Mouse (Mus musculus): ENCODE data around the gene Pde4d.

The Pde4d gene

GRCm38 (mm10) chr13:109169335-109169606 lies 719.5 kb downstream of the Pde4d start:
- intact Hi-C loops (cut with DNase I) = no loop called here

DNA sequence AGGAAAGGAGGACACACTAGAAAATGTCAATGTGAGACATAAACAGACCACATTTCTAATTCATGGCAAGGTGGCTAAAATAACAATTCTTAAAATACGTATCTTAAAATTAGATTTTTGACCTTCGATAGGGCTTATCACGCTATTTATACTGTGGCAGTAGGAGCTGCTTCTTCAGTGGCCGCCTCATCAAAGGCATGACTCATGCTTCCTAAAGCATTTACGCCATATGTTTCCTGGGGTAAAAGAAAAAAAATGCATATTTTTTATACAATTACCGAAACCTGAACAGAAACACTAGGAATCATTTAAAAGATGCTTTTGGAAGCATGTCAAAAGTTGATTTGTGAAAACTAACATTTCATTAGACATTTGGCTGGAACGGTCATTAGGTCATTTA lies 721.9 kb downstream of the Pde4d start:
- intact Hi-C loops (cut with DNase I) = no loop called here

DNA sequence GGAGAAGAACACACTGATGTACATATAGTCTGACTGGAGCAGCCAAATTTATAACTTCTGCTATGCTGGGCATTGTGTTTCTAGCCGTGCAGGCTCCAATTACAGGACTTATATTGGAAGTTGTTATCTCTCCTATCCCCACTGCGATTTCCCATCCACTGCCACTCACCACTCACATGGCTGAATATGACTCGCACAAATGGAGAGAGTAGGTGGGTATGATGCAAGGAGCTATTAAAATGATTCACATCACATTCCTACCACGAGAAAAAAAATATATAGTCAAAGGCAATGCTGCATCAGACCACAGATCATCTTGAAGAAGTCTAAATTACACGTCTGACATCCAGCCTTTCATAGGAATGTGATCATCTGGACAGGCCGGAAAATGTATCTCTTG lies 725.5 kb downstream of the Pde4d start:
- intact Hi-C loops (cut with DNase I) = no loop called here

- intact Hi-C loops (cut with DNase I) = no loop called here
Measured at GRCm38 (mm10) chr13:109175852-109176621, 726.3 kb downstream of the Pde4d start.

- intact Hi-C loops (cut with DNase I) = no loop called here
Measured at GRCm38 (mm10) chr13:109181363-109181762, 731.6 kb downstream of the Pde4d start.

DNA sequence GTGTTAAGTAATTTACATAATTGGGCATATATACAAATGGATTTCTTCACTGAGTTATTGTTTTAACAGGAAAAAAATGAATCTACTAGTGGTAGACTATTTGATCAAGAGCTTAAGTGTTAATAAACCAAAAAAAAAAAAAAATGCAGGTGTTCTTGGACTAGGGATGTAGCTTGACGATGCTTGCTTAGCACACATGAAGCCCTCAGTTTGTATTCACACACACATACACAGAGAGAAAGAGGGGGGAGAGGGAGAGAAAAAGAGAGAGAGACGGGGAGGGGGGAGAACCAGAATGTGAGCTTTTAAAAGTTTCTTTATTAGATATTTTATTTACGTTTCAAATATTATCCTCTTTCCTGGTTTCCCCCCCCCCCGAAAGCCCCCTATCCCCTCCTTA lies 740.9 kb downstream of the Pde4d start:
- intact Hi-C loops (cut with DNase I) = no loop called here

DNA sequence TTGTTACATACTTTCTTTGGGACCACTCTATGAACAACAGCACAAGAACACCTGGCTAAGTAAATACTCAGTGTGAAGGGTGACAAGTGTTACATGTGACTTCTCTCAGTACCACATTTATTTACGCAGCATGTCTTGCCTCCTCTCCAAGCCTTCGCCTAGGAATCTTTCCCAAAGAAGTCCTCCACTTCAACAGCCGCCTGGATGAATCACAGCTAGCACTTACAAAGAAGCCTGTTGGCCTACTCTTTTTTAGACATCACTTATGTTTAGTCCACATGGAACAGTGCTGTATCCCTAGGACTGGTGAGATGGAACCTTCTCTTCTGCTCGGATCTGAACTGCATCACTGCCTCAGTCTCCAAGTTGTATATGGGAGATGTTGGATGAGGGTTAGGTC lies 741.4 kb downstream of the Pde4d start:
- intact Hi-C loops (cut with DNase I) = no loop called here

DNA sequence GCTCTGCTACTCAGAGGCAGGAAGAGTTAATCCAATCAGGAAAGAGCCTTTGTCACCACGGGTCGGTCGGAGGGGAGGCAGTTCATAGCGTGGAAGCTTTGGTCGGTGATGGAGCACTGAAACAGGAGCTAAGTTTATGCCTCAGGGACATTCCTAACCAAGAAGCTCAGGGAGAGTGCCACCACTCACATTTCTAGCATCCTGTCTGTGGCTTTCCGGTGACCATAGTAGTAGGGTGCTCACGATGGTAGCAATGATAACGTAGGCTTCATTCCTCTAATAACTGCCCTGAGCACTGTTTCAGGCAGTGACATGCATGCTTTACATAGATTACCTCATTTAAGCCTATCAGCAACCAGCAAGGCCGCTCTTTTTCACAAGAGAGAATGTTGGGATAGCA lies 755.8 kb downstream of the Pde4d start:
- intact Hi-C loops (cut with DNase I) = loop anchor here (10.0 kb wide), 1 partner anchor 811 kb away; no protein-coding TSS in a partner anchor

DNA sequence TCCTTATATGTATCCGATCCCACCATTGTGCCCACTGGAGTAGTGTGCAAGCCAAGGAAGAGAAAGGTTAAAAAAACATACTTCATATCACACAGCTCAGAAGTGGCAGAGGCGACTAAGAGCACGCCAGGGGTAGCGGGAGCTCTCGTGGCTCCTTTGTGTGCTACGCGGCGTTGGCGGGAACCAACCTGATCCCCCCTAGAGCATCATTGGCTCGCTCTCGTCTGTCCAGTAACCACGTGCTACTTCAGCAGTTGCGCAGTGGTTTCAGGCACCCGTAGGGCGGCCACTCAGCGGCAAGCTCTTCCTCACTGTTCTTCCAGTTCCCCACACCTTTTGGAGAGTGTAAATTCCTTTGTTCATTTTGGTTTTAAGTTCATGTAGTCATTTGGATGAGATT lies 758.9 kb downstream of the Pde4d start:
- intact Hi-C loops (cut with DNase I) = loop anchor here (10.0 kb wide), 1 partner anchor 814 kb away; no protein-coding TSS in a partner anchor

DNA sequence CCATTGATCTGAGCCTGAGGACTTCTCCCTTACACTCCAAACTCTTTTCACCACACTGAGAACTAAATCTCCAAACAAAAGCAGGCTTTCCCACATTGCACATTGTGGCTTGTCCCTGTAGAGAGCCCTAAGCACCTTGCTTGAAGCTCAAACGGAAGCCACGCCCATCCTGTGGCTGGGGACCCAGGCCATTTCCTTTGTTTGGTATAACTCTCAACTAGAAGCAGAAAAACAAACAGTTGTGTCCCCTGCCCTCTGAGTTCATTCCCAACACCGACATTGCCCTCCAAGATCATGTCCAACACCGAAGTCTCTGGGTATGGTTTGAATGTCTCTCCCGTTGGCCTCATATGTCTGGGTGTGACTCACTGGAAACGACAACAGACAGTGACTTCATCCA lies 759.7 kb downstream of the Pde4d start:
- intact Hi-C loops (cut with DNase I) = loop anchor here (10.0 kb wide), 1 partner anchor 815 kb away; no protein-coding TSS in a partner anchor

DNA sequence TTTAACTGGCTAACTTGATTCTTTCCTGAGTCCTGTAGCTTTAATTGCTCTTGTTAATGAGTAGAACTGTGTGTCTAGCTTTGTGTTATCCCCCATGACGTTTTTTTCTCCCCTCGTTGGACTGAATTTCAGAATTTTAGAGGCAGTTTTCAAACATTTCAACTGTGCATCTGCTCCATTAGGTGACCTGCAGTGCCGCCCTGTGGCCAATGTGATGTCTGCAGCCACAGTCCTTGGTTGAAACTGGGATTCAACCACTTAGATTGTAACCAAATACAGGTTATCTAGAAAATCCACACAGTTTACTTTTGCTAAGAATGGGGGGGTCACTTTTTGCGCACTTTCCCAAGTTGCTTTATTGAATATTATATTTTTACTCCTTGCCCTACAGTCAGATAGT lies 760.7 kb downstream of the Pde4d start:
- intact Hi-C loops (cut with DNase I) = loop anchor here (2.0 to 10.0 kb wide), 4 partner anchors 328 to 1056 kb away; partner anchors contain the start of genes Ercc8 and Ndufaf2

GRCm38 (mm10) chr13:109211471-109211870 lies 761.7 kb downstream of the Pde4d start:
- intact Hi-C loops (cut with DNase I) = loop anchor here (2.0 to 10.0 kb wide), 4 partner anchors 329 to 1057 kb away; partner anchors contain the start of genes Ercc8 and Ndufaf2

DNA sequence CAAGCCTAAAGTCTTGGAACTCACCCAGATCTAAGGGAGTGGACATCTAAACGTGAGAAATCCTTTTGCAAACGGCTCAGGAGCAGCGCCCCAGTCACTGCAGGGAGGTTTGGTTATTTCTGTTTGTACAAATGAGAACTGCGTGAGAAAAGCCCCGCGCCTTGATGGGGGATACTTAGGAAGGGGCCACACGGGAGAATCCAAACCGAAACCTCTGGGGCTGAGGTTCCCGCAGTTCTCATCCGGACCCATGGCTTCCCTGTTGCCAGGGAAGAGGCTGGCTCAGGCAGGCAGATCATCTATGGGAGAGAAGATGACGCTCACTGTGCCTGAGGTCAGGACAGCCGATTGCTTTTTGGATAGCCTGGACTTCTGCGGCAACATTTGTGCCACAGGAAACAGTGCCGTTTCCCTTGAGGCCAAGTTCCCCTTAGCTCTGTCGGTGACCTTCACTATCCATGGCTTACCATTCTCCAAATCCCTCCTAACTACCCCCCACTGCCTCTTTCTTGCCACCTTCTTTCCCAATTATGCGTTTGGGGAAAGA lies 762.3 kb downstream of the Pde4d start:
- intact Hi-C loops (cut with DNase I) = loop anchor here (2.0 to 10.0 kb wide), 4 partner anchors 329 to 1057 kb away; partner anchors contain the start of genes Ercc8 and Ndufaf2

GRCm38 (mm10) chr13:109212788-109213473 lies 763.2 kb downstream of the Pde4d start:
- intact Hi-C loops (cut with DNase I) = loop anchor here (5.0 to 10.0 kb wide), 2 partner anchors 866 to 1058 kb away; partner anchors contain the start of genes Ercc8 and Ndufaf2

DNA sequence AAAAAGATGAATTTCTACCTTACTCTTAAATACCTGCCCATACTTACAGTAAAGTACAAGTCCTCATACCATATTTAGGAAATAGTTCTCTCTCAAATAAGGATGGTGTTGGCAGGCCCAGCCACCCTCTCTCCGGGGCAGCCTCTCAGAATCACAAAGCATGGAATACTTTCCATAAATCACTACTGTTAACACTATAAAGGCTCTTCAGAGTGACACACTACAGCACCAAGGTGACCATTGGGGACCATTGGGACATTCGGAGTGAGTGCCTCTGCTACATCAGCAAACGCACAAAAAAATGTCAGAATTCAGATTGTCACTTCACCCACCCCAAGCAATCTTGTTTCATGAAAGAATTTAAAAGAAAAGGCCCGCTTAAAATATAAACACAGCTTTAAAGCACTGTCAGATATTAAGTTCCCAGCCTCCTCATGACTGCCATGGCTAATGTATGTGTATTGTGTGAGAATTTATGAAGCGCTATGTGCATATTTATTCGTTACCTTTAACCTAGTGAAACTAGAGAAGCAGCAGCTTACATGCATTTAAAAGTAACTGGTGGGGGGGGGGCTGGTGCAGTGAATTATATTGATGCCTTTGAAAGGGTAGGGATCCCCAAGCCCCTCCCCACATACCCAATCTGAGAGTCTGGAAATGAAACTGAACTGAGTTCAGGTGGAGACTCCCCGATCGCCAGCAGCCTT lies 769.4 kb downstream of the Pde4d start:
- intact Hi-C loops (cut with DNase I) = loop anchor here (10.0 kb wide), 1 partner anchor 1064 kb away; the partner anchor contains the start of genes Ercc8 and Ndufaf2

DNA sequence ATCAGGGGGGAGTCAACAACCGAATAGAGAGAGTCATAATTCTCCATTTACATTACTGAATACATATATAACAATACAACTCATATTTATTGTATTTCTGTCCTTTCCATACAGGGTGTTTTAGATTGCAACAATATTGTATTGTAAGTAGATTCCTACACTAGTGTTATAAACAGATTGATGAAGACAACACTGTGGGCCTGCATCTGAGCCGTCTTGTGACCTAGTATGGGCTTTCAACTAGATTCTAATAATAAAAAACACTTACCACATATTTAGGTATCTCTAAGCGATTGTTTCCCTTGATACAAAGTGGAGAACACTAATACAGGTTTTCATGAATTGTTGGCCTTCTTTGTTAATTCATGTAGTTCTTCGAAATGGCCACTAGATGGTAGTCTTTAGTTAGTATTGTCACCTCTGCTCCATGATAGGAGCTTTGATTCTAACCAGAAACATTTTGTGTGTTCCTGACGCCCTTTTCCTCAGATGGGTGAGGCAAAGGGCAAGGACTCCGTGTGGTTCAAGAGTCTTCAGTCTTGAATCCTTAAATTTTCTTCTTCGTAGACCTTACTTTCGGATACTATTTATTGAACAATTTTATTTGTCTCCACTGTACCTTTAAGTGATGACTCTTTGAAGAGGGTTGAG lies 779.3 kb downstream of the Pde4d start:
- intact Hi-C loops (cut with DNase I) = loop anchor here (2.0 kb wide), 3 partner anchors 114 to 318 kb away; no protein-coding TSS in a partner anchor

DNA sequence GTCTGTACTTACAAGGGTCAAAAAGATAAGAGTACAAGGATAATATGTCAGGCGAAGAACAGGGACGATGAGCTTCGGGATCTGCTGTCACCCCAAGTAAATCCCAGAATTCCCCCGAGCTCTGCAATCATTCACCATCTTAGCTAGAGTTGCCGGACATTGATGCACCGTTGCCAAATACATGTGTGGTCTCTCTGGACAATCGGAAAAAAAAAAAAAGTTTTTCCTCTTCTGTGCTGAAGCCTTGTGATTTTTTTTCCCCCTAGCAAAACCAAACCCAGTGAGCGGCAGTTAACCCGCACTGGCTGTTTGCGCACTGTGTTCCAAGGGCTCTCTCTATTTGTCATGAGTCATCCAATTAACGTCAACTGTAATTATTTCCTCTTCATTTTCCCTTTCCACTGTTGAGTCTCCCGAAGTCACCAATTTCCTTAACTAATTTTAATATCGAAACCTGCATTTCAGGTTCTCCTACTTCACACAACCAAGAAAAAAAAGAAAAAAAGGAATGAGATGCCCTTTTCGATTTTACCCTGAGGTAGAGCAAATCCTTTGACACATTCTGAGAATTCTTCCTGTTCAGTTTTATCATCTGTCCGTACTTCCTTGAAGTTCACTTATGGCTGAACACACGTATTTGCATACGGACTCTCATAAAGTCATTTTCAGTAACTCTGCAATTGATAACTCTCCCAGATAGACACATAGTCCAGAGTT lies 780.0 kb downstream of the Pde4d start:
- intact Hi-C loops (cut with DNase I) = loop anchor here (2.0 kb wide), 3 partner anchors 113 to 317 kb away; no protein-coding TSS in a partner anchor

DNA sequence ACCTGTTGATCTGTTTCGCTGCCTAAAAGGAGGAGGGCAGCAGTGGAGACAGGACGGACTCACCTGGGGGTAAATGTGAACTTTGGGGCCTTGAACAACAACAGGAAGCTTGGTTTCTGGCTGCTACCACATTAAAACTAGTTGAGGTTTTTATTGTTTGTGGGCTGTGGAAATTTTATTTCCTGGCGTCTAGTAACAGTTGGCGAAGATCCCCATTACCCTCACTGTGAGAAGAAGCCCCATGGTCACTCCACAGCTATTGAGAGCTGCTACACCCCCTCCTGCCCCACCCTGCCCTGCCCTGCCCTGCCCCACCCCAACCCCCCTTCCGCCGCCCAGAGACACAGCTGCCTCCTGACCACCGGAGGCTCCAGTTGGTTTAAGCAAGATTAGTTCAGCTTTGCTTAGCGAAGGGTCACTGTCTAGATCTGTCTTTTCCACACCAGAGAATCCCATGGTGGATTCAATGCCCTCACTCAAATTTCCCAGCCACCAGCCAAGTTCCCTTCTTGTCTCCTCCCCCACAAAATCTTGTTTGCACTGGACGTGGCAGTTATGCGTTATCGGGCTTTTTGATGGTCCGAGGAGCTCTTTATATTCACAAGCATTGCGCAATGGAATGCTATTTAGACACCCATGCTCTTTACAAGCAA lies 780.7 kb downstream of the Pde4d start:
- intact Hi-C loops (cut with DNase I) = no loop called here

GRCm38 (mm10) chr13:109231848-109232460 lies 782.2 kb downstream of the Pde4d start:
- intact Hi-C loops (cut with DNase I) = no loop called here
